8 mouse cellular contexts compared by ENCODE assay signal in genomic region chr19:46135297-46135696, GRCm38 (mm10). TPM values are rescaled to one million over a fixed set of nuclear protein-coding genes. Genes with fewer than 3 reads are reported as not detected.
DNase-seq lines count a peak whose midpoint lies in the region; ATAC-seq lines count a peak whose summit lies in the region.

No protein-coding gene starts in this region.

- WGBS in hindbrain, embryonic 11.5 days, result under 1% methylated on average over 12 of the region's 12 CpGs
- WGBS in lung, embryonic 16.5 days, result under 1% methylated on average over 12 of the region's 12 CpGs

- H3K4me1 ChIP-seq in hindbrain, embryonic 11.5 days (replicated peaks; ENCODE audit: control insufficient read depth, insufficient read depth, low read length), result peaks cover 9% of the 10 kb centered on the region; the same call in 1 of the 2 replicates
- peaks cover 24% of the 10 kb centered on the region for H3K4me1 ChIP-seq in lung, embryonic 16.5 days (replicated peaks; ENCODE audit: control insufficient read depth, insufficient read depth, low read length)

- H3K9ac ChIP-seq in hindbrain, embryonic 11.5 days (ENCODE audit: low read depth, low read length), result no peak overlapping the region
- no peak overlapping the region for H3K9ac ChIP-seq in lung, embryonic 16.5 days (ENCODE audit: low read length)

- peak; percentile 81 for DNase-seq in MEL-GATA-1-ER (ENCODE audit: extremely low read depth, low read depth)
- DNase-seq in cerebellum, adult 9-11 months, result peak; percentile 83
- peak; percentile 67 to 95 for DNase-seq in frontal cortex, adult 2 months (ENCODE audit: extremely low spot score in 1 of 2, low spot score in 1 of 2)
- DNase-seq in hindbrain, embryonic 11.5 days (ENCODE audit: low spot score), result peak; percentile 95
- DNase-seq in layer of hippocampus, adult 9-11 months, result peak; percentile 81
- peak; percentile 83 for DNase-seq in ovary, postnatal 10 days (ENCODE audit: low spot score)
- peak; percentile 87 for DNase-seq in thymus, postnatal 0 days (ENCODE audit: low spot score)

- peaks cover 76% of the 10 kb centered on the region for H3K27me3 ChIP-seq in hindbrain, embryonic 11.5 days (ENCODE audit: control insufficient read depth, insufficient read depth, low read length)
- H3K27me3 ChIP-seq in lung, embryonic 16.5 days (ENCODE audit: control insufficient read depth, insufficient read depth, low read depth, low read length), result peaks cover 75% of the 10 kb centered on the region

- no peaks in the 10 kb centered on the region for H3K9me3 ChIP-seq in hindbrain, embryonic 11.5 days (ENCODE audit: control insufficient read depth, low read length)
- H3K9me3 ChIP-seq in lung, embryonic 16.5 days (ENCODE audit: control insufficient read depth, low read length), result no peaks in the 10 kb centered on the region

- no peaks in the 10 kb centered on the region for H3K36me3 ChIP-seq in hindbrain, embryonic 11.5 days (ENCODE audit: control insufficient read depth, insufficient read depth, low read length)
- no peaks in the 10 kb centered on the region for H3K36me3 ChIP-seq in lung, embryonic 16.5 days (ENCODE audit: control insufficient read depth, insufficient read depth, low read length)

- peak; percentile 67 for ATAC-seq in hindbrain, embryonic 11.5 days (ENCODE audit: low FRiP score)
- peak; percentile 69; the same call in 1 of the 2 replicates for ATAC-seq in lung, embryonic 16.5 days (ENCODE audit: low read depth)

- H3K4me2 ChIP-seq in hindbrain, embryonic 11.5 days (replicated peaks; ENCODE audit: low read depth, low read length), result peak overlapping the region; percentile 90
- H3K4me2 ChIP-seq in lung, embryonic 16.5 days (ENCODE audit: low read depth, low read length), result peak overlapping the region; percentile 93

- H3K27ac ChIP-seq in hindbrain, embryonic 11.5 days (ENCODE audit: low read depth, low read length), result no peak overlapping the region
- no peak overlapping the region for H3K27ac ChIP-seq in lung, embryonic 16.5 days (ENCODE audit: low read length)

- peak overlapping the region; percentile 54 for H3K4me3 ChIP-seq in hindbrain, embryonic 11.5 days (ENCODE audit: low read depth, low read length)
- H3K4me3 ChIP-seq in lung, embryonic 16.5 days (ENCODE audit: low read length), result peak overlapping the region; percentile 54

RNA-seq across cellular contexts. Expression of gene Elovl3, which starts 3.6 kb away (rescaled TPM):
- polyA plus RNA-seq in frontal cortex, adult 2 months (2012; rRNA removed), result not detected in 2 replicates
- not detected in 2 replicates for polyA plus RNA-seq in hindbrain, embryonic 11.5 days (2014; fragmentation: Nextera tagmentation; extraction: Ambion mirVana)
- 0.10 TPM in 1 of 2 replicates, not detected in the other for polyA plus RNA-seq in lung, embryonic 16.5 days (2015; fragmentation: Nextera tagmentation; extraction: Ambion mirVana)
- polyA plus RNA-seq in thymus, postnatal 0 days (2015; fragmentation: Nextera tagmentation; extraction: Ambion mirVana), result 0.08 and 0.26 TPM in 2 replicates

RNA-seq across cellular contexts. Expression of gene Pitx3, which starts 12.8 kb away (rescaled TPM):
- 0.16 and 0.21 TPM in 2 replicates for polyA plus RNA-seq in frontal cortex, adult 2 months (2012; rRNA removed)
- polyA plus RNA-seq in hindbrain, embryonic 11.5 days (2014; fragmentation: Nextera tagmentation; extraction: Ambion mirVana), result 0.65 and 0.88 TPM in 2 replicates
- polyA plus RNA-seq in lung, embryonic 16.5 days (2015; fragmentation: Nextera tagmentation; extraction: Ambion mirVana), result 0.55 TPM in 1 of 2 replicates, not detected in the other
- not detected in 2 replicates for polyA plus RNA-seq in thymus, postnatal 0 days (2015; fragmentation: Nextera tagmentation; extraction: Ambion mirVana)

RNA-seq across cellular contexts. Expression of gene Gbf1, which starts 17.0 kb away (rescaled TPM):
- polyA plus RNA-seq in frontal cortex, adult 2 months (2012; rRNA removed), result 67.0 and 69.7 TPM in 2 replicates
- 43.8 and 63.0 TPM in 2 replicates for polyA plus RNA-seq in hindbrain, embryonic 11.5 days (2014; fragmentation: Nextera tagmentation; extraction: Ambion mirVana)
- 45.5 and 47.2 TPM in 2 replicates for polyA plus RNA-seq in lung, embryonic 16.5 days (2015; fragmentation: Nextera tagmentation; extraction: Ambion mirVana)
- 28.6 and 28.7 TPM in 2 replicates for polyA plus RNA-seq in thymus, postnatal 0 days (2015; fragmentation: Nextera tagmentation; extraction: Ambion mirVana)

RNA-seq across cellular contexts. Expression of gene Nolc1, which starts 59.6 kb away (rescaled TPM):
- polyA plus RNA-seq in frontal cortex, adult 2 months (2012; rRNA removed), result 37.1 and 41.8 TPM in 2 replicates
- polyA plus RNA-seq in hindbrain, embryonic 11.5 days (2014; fragmentation: Nextera tagmentation; extraction: Ambion mirVana), result 102 and 103 TPM in 2 replicates
- 59.2 and 66.2 TPM in 2 replicates for polyA plus RNA-seq in lung, embryonic 16.5 days (2015; fragmentation: Nextera tagmentation; extraction: Ambion mirVana)
- polyA plus RNA-seq in thymus, postnatal 0 days (2015; fragmentation: Nextera tagmentation; extraction: Ambion mirVana), result 90.2 and 102 TPM in 2 replicates
